Mouse (Mus musculus): ENCODE results near the gene Ecsit.
"Not testable (repeated sequence)": the region's sequence is repeated elsewhere in the genome, so short reads cannot be mapped to it uniquely, and the experiment has no call there.

- not testable (repeated sequence) for TF ChIP-seq POLR2A (IDR thresholded peaks at IDR 0.05; ENCODE audit: control insufficient read depth, low read depth, low read length); CTCF (IDR thresholded peaks at IDR 0.05; ENCODE audit: control insufficient read depth, insufficient read depth, insufficient replicate concordance, low read depth, low read length)
These were observed 9.5 kb downstream of the Ecsit start for GRCm38 (mm10) chr9:22075778-22076177.

All from testis, adult 2 months (tissue).